In the genomic region with DNA sequence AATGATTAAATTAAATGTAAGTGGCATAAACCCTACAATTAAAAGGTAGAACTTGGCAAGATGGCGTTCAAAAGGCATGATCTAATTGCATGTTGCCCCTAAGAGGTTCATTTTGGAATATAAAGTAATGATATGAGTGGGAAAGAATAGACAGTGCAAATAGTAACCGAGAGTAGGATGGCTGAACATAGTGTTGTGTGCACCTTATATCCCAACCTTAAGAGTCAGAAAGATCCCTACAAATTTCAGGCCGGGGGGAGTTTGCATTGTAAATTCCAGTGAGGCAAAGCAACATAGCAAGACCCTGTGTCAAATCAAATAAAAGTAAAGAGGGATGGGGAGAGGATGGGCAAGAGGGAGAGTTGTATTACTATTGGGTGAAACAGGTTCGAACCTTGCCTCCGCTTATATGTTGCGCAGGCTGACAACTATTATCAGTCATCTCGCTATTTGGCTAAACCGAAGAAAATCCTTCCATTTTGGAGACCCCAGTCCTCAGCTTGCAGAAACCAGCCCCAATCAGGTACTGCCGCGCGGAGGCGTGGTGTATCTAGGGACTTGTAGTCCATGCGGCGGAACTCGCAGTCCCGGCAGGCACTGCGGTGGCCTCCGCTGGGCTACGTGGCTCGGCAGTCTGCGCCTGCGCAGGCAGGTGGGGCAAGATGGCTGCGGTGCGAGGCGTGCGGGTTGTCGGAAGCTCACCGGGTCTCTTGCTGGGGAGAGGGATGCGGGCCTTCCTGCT, we compare ENCODE assay signal across 8 mouse cellular contexts. TPM values are rescaled to one million over a fixed set of nuclear protein-coding genes. Genes with fewer than 3 reads are reported as not detected.
DNase-seq lines count a peak whose midpoint lies in the region; ATAC-seq and TF ChIP-seq lines count a peak whose summit lies in the region.

No protein-coding gene starts in this region.

- H3K9ac ChIP-seq in forebrain, embryonic 11.5 days (ENCODE audit: low read length), result peak overlapping the region; percentile 89
- peak overlapping the region; percentile 88 for H3K9ac ChIP-seq in heart, postnatal 0 days (replicated peaks; ENCODE audit: low read depth, low read length)
- H3K9ac ChIP-seq in liver, embryonic 16.5 days (ENCODE audit: low read depth, low read length), result peak overlapping the region; percentile 90
- H3K9ac ChIP-seq in neural tube, embryonic 13.5 days, result peak overlapping the region; percentile 89

- peak; percentile 21; the same call in 1 of the 2 replicates for TF ChIP-seq CTCF in heart, postnatal 0 days (IDR thresholded peaks at IDR 0.05; ENCODE audit: low read depth)
- TF ChIP-seq CTCF in testis, adult 2 months (IDR thresholded peaks at IDR 0.05; ENCODE audit: control insufficient read depth, insufficient read depth, insufficient replicate concordance, low read depth, low read length), result no peak

- peaks cover 13% of the 10 kb centered on the region for H3K36me3 ChIP-seq in forebrain, embryonic 11.5 days (ENCODE audit: control insufficient read depth, insufficient read depth, low read length)
- H3K36me3 ChIP-seq in heart, postnatal 0 days (replicated peaks; ENCODE audit: control insufficient read depth, insufficient read depth, low read length), result peaks cover 31% of the 10 kb centered on the region
- peaks cover 25% of the 10 kb centered on the region for H3K36me3 ChIP-seq in liver, embryonic 16.5 days (ENCODE audit: control insufficient read depth, insufficient read depth)
- H3K36me3 ChIP-seq in neural tube, embryonic 13.5 days, result peaks cover 33% of the 10 kb centered on the region
- peaks cover 2% of the 10 kb centered on the region for H3K36me3 ChIP-seq in testis, adult 2 months (ENCODE audit: control insufficient read depth, insufficient read depth, low read length)

- no peak overlapping the region for H3K27ac ChIP-seq in forebrain, embryonic 11.5 days (ENCODE audit: low read depth, low read length)
- H3K27ac ChIP-seq in heart, postnatal 0 days (ENCODE audit: low read depth), result peak overlapping the region; percentile 61
- peak overlapping the region; percentile 48 for H3K27ac ChIP-seq in liver, embryonic 16.5 days (ENCODE audit: low read length)
- H3K27ac ChIP-seq in neural tube, embryonic 13.5 days (replicated peaks), result peak overlapping the region; percentile 84
- peak overlapping the region; percentile 57 for H3K27ac ChIP-seq in testis, adult 2 months (ENCODE audit: control insufficient read depth, insufficient read depth, low read depth, low read length)

- H3K27me3 ChIP-seq in forebrain, embryonic 11.5 days (ENCODE audit: control insufficient read depth, insufficient read depth, low read length), result no peaks in the 10 kb centered on the region
- H3K27me3 ChIP-seq in heart, postnatal 0 days (ENCODE audit: control insufficient read depth, insufficient read depth, low read length), result no peaks in the 10 kb centered on the region
- H3K27me3 ChIP-seq in liver, embryonic 16.5 days (ENCODE audit: control insufficient read depth, insufficient read depth, low read depth, low read length), result no peaks in the 10 kb centered on the region
- H3K27me3 ChIP-seq in neural tube, embryonic 13.5 days, result peaks cover 12% of the 10 kb centered on the region; the same call in 1 of the 2 replicates
- H3K27me3 ChIP-seq in testis, adult 2 months (ENCODE audit: control insufficient read depth, insufficient read depth, low read length), result no peaks in the 10 kb centered on the region

- H3K4me1 ChIP-seq in forebrain, embryonic 11.5 days (replicated peaks; ENCODE audit: control insufficient read depth, insufficient read depth, low read length), result peaks cover 6% of the 10 kb centered on the region; the same call in 1 of the 2 replicates
- H3K4me1 ChIP-seq in heart, postnatal 0 days (ENCODE audit: control insufficient read depth, insufficient read depth), result peaks cover 6% of the 10 kb centered on the region; the same call in 1 of the 2 replicates
- H3K4me1 ChIP-seq in liver, embryonic 16.5 days (ENCODE audit: control insufficient read depth, low read depth, low read length), result peaks cover 11% of the 10 kb centered on the region
- peaks cover 13% of the 10 kb centered on the region for H3K4me1 ChIP-seq in neural tube, embryonic 13.5 days (replicated peaks)
- H3K4me1 ChIP-seq in testis, adult 2 months (ENCODE audit: control insufficient read depth, insufficient read depth, low read length), result no peaks in the 10 kb centered on the region; the same call in none of the 2 replicates

- peak overlapping the region; percentile 87 for H3K4me2 ChIP-seq in forebrain, embryonic 11.5 days (ENCODE audit: low read depth, low read length, severe bottlenecking)
- H3K4me2 ChIP-seq in heart, postnatal 0 days (ENCODE audit: low read depth, low read length), result peak overlapping the region; percentile 81
- peak overlapping the region; percentile 76 for H3K4me2 ChIP-seq in liver, embryonic 16.5 days (ENCODE audit: low read depth, low read length)
- peak overlapping the region; percentile 76 for H3K4me2 ChIP-seq in neural tube, embryonic 13.5 days

- peak; percentile 99 for ATAC-seq in forebrain, embryonic 11.5 days (replicated peaks; ENCODE audit: low FRiP score)
- ATAC-seq in heart, postnatal 0 days (ENCODE audit: insufficient read depth, low read depth), result peak; percentile 99
- ATAC-seq in liver, embryonic 16.5 days (ENCODE audit: low read depth), result peak; percentile 98
- ATAC-seq in neural tube, embryonic 13.5 days (ENCODE audit: low read depth), result peak; percentile 98

- TF ChIP-seq EP300 in heart, postnatal 0 days (IDR thresholded peaks at IDR 0.05; ENCODE audit: low read depth), result no peak

- TF ChIP-seq POLR2A in testis, adult 2 months (IDR thresholded peaks at IDR 0.05; ENCODE audit: control insufficient read depth, low read depth, low read length), result peak; percentile 99

- WGBS in forebrain, embryonic 11.5 days, result 5% methylated on average over 29 of the region's 29 CpGs
- 4% methylated on average over 29 of the region's 29 CpGs for WGBS in heart, postnatal 0 days
- WGBS in liver, embryonic 16.5 days (ENCODE audit: insufficient replicate concordance), result 3% methylated on average over 29 of the region's 29 CpGs
- WGBS in neural tube, embryonic 13.5 days, result 4% methylated on average over 29 of the region's 29 CpGs

- H3K4me3 ChIP-seq in forebrain, embryonic 11.5 days (ENCODE audit: low read depth, low read length), result peak overlapping the region; percentile 83
- H3K4me3 ChIP-seq in heart, postnatal 0 days (ENCODE audit: low read depth, low read length), result peak overlapping the region; percentile 87
- H3K4me3 ChIP-seq in liver, embryonic 16.5 days (ENCODE audit: low read depth, low read length), result peak overlapping the region; percentile 95
- peak overlapping the region; percentile 53 for H3K4me3 ChIP-seq in neural tube, embryonic 13.5 days
- peak overlapping the region; percentile 90 for H3K4me3 ChIP-seq in testis, adult 2 months (ENCODE audit: control insufficient read depth, low read depth, low read length)

- no peaks in the 10 kb centered on the region for H3K9me3 ChIP-seq in forebrain, embryonic 11.5 days (ENCODE audit: control insufficient read depth, low read length)
- H3K9me3 ChIP-seq in heart, postnatal 0 days (replicated peaks; ENCODE audit: control insufficient read depth, low read length), result no peaks in the 10 kb centered on the region
- no peaks in the 10 kb centered on the region for H3K9me3 ChIP-seq in liver, embryonic 16.5 days (replicated peaks; ENCODE audit: control insufficient read depth, low read length)
- no peaks in the 10 kb centered on the region for H3K9me3 ChIP-seq in neural tube, embryonic 13.5 days

- peak; percentile 92 to 93 for DNase-seq in CD8-positive naive resting alpha-beta T cell, adult 2 months (ENCODE audit: low read depth in 2 of 2, low spot score in 2 of 2)
- DNase-seq in c-Kit-positive CD71-negative TER-119-negative erythroid progenitor cells, embryonic 14.5 days (ENCODE audit: low read depth), result peak; percentile 92
- DNase-seq in forebrain, embryonic 11.5 days (ENCODE audit: low spot score), result peak; percentile 99
- peak; percentile 94 for DNase-seq in heart, postnatal 0 days (ENCODE audit: low spot score)
- DNase-seq in kidney, postnatal 4 days, result peak; percentile 97 to 99

RNA-seq across cellular contexts. Expression of a gene that starts 7.0 kb away (rescaled TPM):
- 24.5 and 25.6 TPM in 2 replicates for polyA plus RNA-seq in forebrain, embryonic 11.5 days (2014; fragmentation: Nextera tagmentation; extraction: Ambion mirVana)
- total RNA-seq in heart, postnatal 0 days (2014; rRNA removed; ENCODE audit: low replicate concordance), result 24.5 and 37.6 TPM in 2 replicates
- 15.7 and 17.3 TPM in 2 replicates for polyA plus RNA-seq in heart, postnatal 0 days (2015; fragmentation: Nextera tagmentation; extraction: Ambion mirVana)
- 5.7 and 6.5 TPM in 2 replicates for polyA plus RNA-seq in liver, embryonic 16.5 days (2015; fragmentation: Nextera tagmentation; extraction: Ambion mirVana)
- 44.3 and 48.1 TPM in 2 replicates for polyA plus RNA-seq in neural tube, embryonic 13.5 days (2015; fragmentation: Nextera tagmentation; extraction: Ambion mirVana)
- polyA plus RNA-seq in testis, adult 2 months (2012; rRNA removed), result 13.0 and 15.6 TPM in 2 replicates

RNA-seq across cellular contexts. Expression of a gene that starts 19.2 kb away (rescaled TPM):
- polyA plus RNA-seq in forebrain, embryonic 11.5 days (2014; fragmentation: Nextera tagmentation; extraction: Ambion mirVana), result 51.4 and 56.5 TPM in 2 replicates
- 22.0 and 50.3 TPM in 2 replicates for total RNA-seq in heart, postnatal 0 days (2014; rRNA removed; ENCODE audit: low replicate concordance)
- 78.6 and 82.0 TPM in 2 replicates for polyA plus RNA-seq in heart, postnatal 0 days (2015; fragmentation: Nextera tagmentation; extraction: Ambion mirVana)
- 55.7 and 63.6 TPM in 2 replicates for polyA plus RNA-seq in liver, embryonic 16.5 days (2015; fragmentation: Nextera tagmentation; extraction: Ambion mirVana)
- polyA plus RNA-seq in neural tube, embryonic 13.5 days (2015; fragmentation: Nextera tagmentation; extraction: Ambion mirVana), result 99.2 and 106 TPM in 2 replicates
- 35.4 and 36.5 TPM in 2 replicates for polyA plus RNA-seq in testis, adult 2 months (2012; rRNA removed)

RNA-seq across cellular contexts. Expression of a gene that starts 21.8 kb away (rescaled TPM):
- polyA plus RNA-seq in forebrain, embryonic 11.5 days (2014; fragmentation: Nextera tagmentation; extraction: Ambion mirVana), result 55.8 and 58.0 TPM in 2 replicates
- 17.7 and 19.6 TPM in 2 replicates for total RNA-seq in heart, postnatal 0 days (2014; rRNA removed; ENCODE audit: low replicate concordance)
- polyA plus RNA-seq in heart, postnatal 0 days (2015; fragmentation: Nextera tagmentation; extraction: Ambion mirVana), result 9.5 and 10.3 TPM in 2 replicates
- 8.4 and 8.7 TPM in 2 replicates for polyA plus RNA-seq in liver, embryonic 16.5 days (2015; fragmentation: Nextera tagmentation; extraction: Ambion mirVana)
- polyA plus RNA-seq in neural tube, embryonic 13.5 days (2015; fragmentation: Nextera tagmentation; extraction: Ambion mirVana), result 49.9 and 55.4 TPM in 2 replicates
- 28.5 and 28.8 TPM in 2 replicates for polyA plus RNA-seq in testis, adult 2 months (2012; rRNA removed)

RNA-seq across cellular contexts. Expression of a gene that starts 30.1 kb away (rescaled TPM):
- polyA plus RNA-seq in forebrain, embryonic 11.5 days (2014; fragmentation: Nextera tagmentation; extraction: Ambion mirVana), result 65.4 and 69.7 TPM in 2 replicates
- total RNA-seq in heart, postnatal 0 days (2014; rRNA removed; ENCODE audit: low replicate concordance), result 17.9 and 18.5 TPM in 2 replicates
- 30.9 and 31.0 TPM in 2 replicates for polyA plus RNA-seq in heart, postnatal 0 days (2015; fragmentation: Nextera tagmentation; extraction: Ambion mirVana)
- 13.0 and 13.3 TPM in 2 replicates for polyA plus RNA-seq in liver, embryonic 16.5 days (2015; fragmentation: Nextera tagmentation; extraction: Ambion mirVana)
- 111 TPM in 2 replicates for polyA plus RNA-seq in neural tube, embryonic 13.5 days (2015; fragmentation: Nextera tagmentation; extraction: Ambion mirVana)
- 24.8 and 26.8 TPM in 2 replicates for polyA plus RNA-seq in testis, adult 2 months (2012; rRNA removed)

RNA-seq across cellular contexts. Expression of a gene that starts 42.1 kb away (rescaled TPM):
- 56.8 and 58.2 TPM in 2 replicates for polyA plus RNA-seq in forebrain, embryonic 11.5 days (2014; fragmentation: Nextera tagmentation; extraction: Ambion mirVana)
- total RNA-seq in heart, postnatal 0 days (2014; rRNA removed; ENCODE audit: low replicate concordance), result 8.9 and 10.6 TPM in 2 replicates
- polyA plus RNA-seq in heart, postnatal 0 days (2015; fragmentation: Nextera tagmentation; extraction: Ambion mirVana), result 13.1 and 14.3 TPM in 2 replicates
- polyA plus RNA-seq in liver, embryonic 16.5 days (2015; fragmentation: Nextera tagmentation; extraction: Ambion mirVana), result 14.3 TPM in 2 replicates
- 27.5 and 27.8 TPM in 2 replicates for polyA plus RNA-seq in neural tube, embryonic 13.5 days (2015; fragmentation: Nextera tagmentation; extraction: Ambion mirVana)
- 25.3 and 27.7 TPM in 2 replicates for polyA plus RNA-seq in testis, adult 2 months (2012; rRNA removed)
